Mouse (Mus musculus) spleen, adult 2 months (tissue): Measurements from ENCODE around the gene Prok1.

ENCODE experiments used
- CTCF ChIP-seq: fragments of 200-500 bp; IDR thresholded peaks from 2 replicates; pipeline ENCODE4 v1.5.1; 2011; ENCODE audit warnings: mild to moderate bottlenecking, inconsistent platforms; ENCODE audit not compliant: insufficient read depth, insufficient read length, insufficient replicate concordance; ENCODE audit errors: extremely low read depth
- POLR2A ChIP-seq: fragments of 200-500 bp; IDR thresholded peaks from 2 replicates; pipeline ENCODE4 v1.6.1; 2011; ENCODE audit warnings: low read depth, low read length, inconsistent platforms

DNA sequence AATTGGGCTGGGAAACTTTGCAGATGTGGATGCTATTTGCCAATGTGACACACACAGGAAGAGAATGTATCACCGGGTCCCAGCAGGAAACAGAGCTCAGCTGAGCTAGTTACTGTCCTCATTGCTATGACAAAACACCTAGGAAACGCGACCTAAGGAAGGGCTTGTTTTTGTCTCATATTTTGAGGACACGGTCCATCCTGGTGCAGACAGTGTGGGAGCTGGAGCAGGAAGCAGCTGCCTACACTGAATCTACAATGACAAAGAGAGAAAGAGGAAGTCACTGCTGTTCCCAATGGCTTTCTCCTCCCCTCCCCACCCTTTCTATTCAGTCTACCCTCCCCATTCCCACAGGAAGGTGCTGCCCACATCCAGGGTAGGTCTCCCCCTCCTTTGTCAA lies 12.5 kb upstream of the Prok1 start:
- TF ChIP-seq CTCF = no peak
- no peak for TF ChIP-seq POLR2A
